Mouse (Mus musculus) CD4-positive helper T cell, adult 2 months (primary cell): ENCODE measurements around the gene Ypel4.
"Not testable (repeated sequence)": the region's sequence is repeated elsewhere in the genome, so short reads cannot be mapped to it uniquely, and the experiment has no call there.

Experiments used
- DNase-seq: peaks from one replicate; pipeline ENCODE4 v3.0.0-alpha.2; 2012; ENCODE audit warnings: low read depth, missing footprints, low spot score

Ypel4 gene

GRCm38 (mm10) chr2:84727172-84727858 is 6.5 kb upstream of the Ypel4 start, which contains the start of gene Clp1:
Clp1 (minus strand) TSS chr2:84727350.
- peak; percentile 96 for DNase-seq

GRCm38 (mm10) chr2:84728191-84728590 is 5.7 kb upstream of the Ypel4 start:
- DNase-seq, result not testable (repeated sequence)

DNA sequence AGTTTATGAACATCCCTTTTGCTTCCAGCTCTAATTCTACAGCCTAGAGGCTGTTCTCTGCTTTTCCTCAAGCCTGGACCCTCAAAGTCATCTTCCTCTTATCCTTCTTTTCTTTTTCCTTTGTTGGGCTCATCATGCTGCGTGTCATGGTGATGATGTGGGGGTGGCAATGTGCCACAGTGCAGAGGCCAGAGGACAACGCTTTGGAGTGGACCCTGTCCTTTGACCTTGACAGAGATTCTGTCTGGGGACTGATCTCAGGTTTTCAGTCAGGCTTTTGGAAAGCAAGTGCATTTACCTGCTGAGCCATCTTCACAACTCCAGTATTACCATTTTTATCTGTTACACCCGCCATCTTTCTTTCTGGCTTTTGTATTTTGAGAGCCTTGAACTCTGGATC is 2.7 kb upstream of the Ypel4 start:
- no peak for DNase-seq

GRCm38 (mm10) chr2:84732394-84732793 is 1.5 kb upstream of the Ypel4 start:
- DNase-seq, result no peak

DNA sequence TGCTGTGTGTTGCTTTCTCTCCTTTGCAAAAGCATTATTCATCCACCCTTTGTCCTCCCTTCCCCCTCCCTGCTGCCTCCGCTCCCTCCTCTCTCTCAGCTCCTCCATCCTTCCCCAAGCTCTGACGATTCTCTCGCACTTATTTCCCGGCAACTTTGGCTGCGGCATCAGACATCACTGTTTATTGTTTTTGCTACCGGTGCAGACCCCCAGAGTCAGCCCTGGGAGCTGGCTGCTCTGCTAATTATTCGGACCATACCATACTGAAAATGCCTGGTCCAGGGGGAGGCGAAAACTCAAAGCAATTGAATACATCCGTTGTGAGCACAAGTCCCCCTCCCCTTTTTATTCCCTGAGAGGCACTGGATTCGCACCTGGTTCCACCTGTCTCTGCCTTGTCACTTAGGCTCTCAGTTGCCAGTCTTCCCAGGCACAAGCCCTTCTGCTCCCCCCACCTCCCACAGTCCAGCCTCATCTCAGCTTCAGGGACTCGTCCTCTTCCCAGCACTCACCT is 550 bp downstream of the Ypel4 start:
- no peak for DNase-seq

GRCm38 (mm10) chr2:84734919-84735318 is 1.1 kb downstream of the Ypel4 start:
- no peak for DNase-seq

- no peak for DNase-seq
These were observed 1.6 kb downstream of the Ypel4 start for GRCm38 (mm10) chr2:84735346-84735920.

DNA sequence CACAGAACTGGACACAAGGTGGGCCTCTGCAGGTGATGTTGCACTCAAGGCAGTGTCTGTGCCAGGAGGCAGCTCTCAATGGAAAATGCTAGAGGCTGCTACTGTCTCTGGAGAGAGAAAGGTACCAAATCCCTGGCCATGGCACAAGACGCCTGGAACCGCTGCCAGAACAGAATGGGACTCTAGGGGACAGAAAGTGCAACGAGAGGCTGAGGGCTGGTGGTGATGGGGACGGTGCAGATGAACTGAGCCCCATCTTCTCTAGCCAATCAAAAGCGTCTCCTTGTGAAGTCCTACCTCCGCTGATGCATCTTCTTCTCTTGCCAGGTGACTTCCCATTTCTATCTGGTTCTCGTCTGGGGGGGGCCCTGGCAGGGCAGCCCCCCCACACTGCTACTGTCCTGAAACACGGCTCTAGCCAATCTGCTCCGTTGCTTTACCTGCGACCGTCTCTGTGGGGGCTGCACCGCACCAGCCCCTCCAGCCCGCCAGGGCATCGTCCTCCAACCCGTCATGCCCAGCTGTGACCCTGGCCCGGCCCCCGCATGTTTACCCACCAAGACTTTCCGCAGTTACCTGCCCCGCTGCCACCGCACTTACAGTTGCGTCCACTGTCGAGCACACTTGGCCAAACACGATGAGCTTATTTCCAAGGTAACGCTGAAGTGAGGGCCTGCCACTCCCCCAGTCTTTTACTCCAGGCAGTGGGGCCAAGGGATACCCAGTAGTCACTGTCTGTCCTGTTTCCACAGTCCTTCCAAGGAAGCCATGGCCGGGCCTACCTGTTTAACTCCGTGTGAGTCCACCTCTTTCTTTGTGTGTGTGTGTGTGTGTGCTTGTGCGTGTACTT is 2.7 kb downstream of the Ypel4 start:
- no peak for DNase-seq

DNA sequence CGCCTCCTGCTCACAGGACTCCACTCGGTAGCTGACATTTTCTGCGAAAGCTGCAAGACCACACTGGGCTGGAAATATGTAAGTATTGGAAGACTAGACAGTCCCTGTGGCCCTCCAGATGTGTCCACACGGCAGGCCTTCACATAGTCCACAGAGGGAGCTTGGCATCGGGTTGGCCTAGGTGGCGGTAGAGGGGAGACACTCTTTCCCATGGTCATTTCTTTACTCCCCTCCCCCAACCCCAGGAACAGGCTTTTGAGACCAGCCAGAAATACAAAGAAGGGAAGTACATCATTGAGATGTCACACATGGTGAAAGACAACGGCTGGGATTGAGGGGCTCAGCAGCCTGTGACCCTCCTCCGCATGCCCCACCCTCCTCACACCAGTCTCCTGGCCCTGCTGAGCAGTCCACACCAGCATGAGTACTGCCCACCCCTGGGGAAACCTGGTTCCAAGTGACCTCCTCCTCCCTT is 3.6 kb downstream of the Ypel4 start:
- no peak for DNase-seq

DNA sequence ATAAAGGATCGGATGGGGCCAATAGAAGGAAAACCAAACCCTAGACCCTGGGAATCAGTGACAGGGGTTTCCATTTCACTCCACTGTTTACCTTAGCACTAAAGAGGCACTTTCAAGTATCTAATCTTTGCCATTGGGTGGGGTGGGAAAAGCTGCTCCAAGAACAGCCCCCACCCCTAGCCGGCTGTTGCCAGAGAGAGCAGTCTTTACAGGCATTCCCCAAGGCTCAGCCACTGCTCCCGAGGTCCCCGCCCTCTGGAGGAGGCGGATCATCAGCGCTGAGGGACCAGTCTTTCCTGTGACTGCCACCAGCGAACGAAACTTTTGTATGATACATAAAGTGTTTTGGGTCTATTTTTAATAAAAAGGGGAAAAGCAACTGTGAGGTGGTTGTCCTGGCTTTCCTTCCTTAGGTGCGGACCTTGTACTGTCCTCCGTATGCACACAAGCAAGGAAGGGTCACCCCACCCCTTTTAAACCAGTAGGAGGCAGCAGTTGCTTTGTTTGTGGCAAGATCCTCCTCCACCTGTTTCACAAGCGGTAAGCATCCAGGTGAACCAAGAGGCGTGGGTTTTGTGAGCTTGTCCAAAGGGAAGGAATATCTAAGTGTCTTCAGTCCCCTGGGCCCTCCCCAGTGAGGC is 4.5 kb downstream of the Ypel4 start:
- DNase-seq, result peak; percentile 20

- DNase-seq, result peak; percentile 15
These were observed 6.9 kb downstream of the Ypel4 start for GRCm38 (mm10) chr2:84740608-84741333.

- no peak for DNase-seq
These were observed 8.1 kb downstream of the Ypel4 start for GRCm38 (mm10) chr2:84741841-84742450.

- no peak for DNase-seq
These were observed 8.8 kb downstream of the Ypel4 start for GRCm38 (mm10) chr2:84742451-84743283.

DNA sequence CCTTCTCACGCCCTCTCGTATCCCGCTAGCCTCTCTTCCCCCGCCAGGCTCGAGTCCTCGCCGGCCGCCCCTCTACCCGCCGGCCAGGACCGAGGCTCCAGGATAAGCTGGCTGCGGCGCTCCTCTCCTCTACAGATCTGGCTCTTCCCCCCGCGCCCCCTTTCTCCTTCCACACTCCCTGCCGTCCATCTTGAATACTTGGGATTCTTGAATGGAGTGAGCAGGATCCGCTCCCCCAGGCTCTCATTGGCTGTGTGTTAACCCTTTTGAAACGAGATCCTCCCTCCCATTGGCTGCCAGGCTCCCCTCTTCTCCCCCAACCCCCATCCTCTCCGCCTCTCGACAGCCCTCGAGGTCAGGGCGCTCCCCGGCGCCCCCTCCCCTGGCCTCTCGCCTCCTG is 9.7 kb downstream of the Ypel4 start, which contains the start of gene Gm19426:
TSS of gene Gm19426 (minus strand) at position 95 of the 400 bp plus-strand sequence.
- no peak for DNase-seq

DNA sequence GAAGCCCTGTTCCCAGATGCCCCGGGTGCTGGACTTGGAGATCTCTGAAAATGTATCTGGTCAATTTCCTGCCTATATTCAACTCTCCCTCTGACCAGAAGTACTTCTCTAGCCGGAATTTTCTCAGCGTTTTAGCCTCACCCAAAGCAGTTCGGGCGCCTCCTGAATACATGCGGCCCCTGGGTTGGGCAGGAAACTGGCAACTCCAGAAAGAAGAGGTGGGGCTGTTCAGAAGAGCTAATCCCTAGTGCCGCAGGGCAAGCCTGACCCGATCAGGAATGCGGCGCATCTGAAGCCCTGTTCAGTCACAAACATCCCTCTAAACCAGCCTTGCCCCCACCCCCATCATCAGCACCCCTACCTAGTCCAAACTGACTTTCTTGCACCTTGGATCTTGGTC is 10.3 kb downstream of the Ypel4 start:
- no peak for DNase-seq

GRCm38 (mm10) chr2:84750115-84750514 is 16.3 kb downstream of the Ypel4 start:
- no peak for DNase-seq

- DNase-seq, result no peak
These were observed 22.4 kb downstream of the Ypel4 start for GRCm38 (mm10) chr2:84756245-84756644.

GRCm38 (mm10) chr2:84757026-84757682 is 23.3 kb downstream of the Ypel4 start:
- DNase-seq, result no peak

GRCm38 (mm10) chr2:84758542-84759127 is 24.8 kb downstream of the Ypel4 start:
- DNase-seq, result peak; percentile 21
